Mouse (Mus musculus): ENCODE measurements around the gene Tspan18. TPM values are rescaled to one million over a fixed set of nuclear protein-coding genes. Genes with fewer than 3 reads are reported as not detected.

Tspan18 gene
- polyA plus RNA-seq, 2 experiments = 2.2 to 2.3 TPM

DNA sequence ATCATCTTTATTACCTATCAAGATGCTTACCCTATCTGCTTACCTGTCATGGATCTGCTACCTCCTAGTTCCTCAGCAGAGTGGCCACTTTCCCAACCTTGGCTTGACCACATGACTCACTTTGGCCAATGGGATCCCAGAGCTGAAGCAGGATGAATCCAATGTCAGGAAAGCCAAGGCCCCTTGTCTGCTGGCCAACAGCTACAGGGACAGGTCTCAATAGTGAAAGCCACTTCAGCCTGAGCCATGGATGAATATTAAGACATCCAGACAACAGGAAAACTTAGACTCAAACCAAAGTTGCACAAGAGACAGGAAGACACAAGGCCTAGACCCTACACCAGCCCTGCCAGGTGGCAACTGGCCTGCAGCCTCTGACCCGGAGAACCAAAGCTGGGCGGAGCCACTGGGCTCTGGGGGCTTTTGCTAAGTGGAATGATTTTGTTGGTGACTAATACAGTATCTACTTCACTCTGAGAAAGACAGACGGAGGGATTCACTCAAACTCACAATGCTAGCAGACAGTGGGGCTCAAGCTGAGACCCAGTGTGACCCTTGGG is 65.5 kb downstream of the Tspan18 start:
- Histone ChIP-seq H3K36me3 (replicated peaks; ENCODE audit: control insufficient read depth, insufficient read depth, low read depth) (no peaks in the 10 kb centered on the region), H3K4me1 (replicated peaks; ENCODE audit: control insufficient read depth in 2 of 2, insufficient read depth in 2 of 2, low read length in 1 of 2) (no peaks in the 10 kb centered on the region), H3K27ac (no peak overlapping the region), H3K9me3 (ENCODE audit: control insufficient read depth, low read length) (no peaks in the 10 kb centered on the region), H3K27me3 (ENCODE audit: control insufficient read depth, insufficient read depth, low read length) (no peaks in the 10 kb centered on the region), H3K4me3 (ENCODE audit: insufficient read depth in 1 of 2, low read depth in 2 of 2, low read length in 2 of 2) (no peak overlapping the region), H3K9ac (replicated peaks) (no peak overlapping the region), H3K4me2 (ENCODE audit: low read depth) (no peak overlapping the region)
- DNase-seq (ENCODE audit: low read depth in 3 of 3, low spot score in 3 of 3) (no peak), ATAC-seq (ENCODE audit: insufficient read depth) (no peak)
- no peak for TF ChIP-seq EP300 (IDR thresholded peaks at IDR 0.05; ENCODE audit: low read depth)
- no peak for TF ChIP-seq CTCF (IDR thresholded peaks at IDR 0.05; ENCODE audit: low read depth)
- WGBS (ENCODE audit: insufficient replicate concordance) = 44% methylated on average over 3 of the region's 3 CpGs

DNA sequence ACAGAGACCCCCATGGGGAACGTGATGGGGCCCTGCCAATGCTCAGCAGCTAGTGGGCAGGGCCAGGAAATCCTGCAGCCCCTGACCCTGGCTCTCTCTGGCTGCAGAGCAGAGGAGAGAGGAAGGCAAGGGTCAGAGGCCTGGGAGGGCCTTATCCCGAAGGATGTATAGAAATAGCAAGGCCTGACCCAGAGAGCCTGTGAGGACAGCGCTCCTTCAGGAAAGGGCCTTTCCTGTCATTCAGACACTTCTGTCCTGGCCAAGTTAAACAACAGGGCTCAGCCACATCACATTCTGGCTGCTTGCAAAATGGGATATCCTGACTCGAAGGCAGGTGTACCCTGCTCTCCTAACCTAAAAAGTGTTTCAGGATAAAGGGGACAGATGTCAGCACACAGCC is 66.5 kb downstream of the Tspan18 start:
- no peak overlapping the region for H3K4me3 ChIP-seq (ENCODE audit: insufficient read depth in 1 of 2, low read depth in 2 of 2, low read length in 2 of 2)
- H3K27ac ChIP-seq = no peak overlapping the region
- no peaks in the 10 kb centered on the region for H3K4me1 ChIP-seq (replicated peaks; ENCODE audit: control insufficient read depth in 2 of 2, insufficient read depth in 2 of 2, low read length in 1 of 2)
- DNase-seq (ENCODE audit: low read depth in 3 of 3, low spot score in 3 of 3) (no peak), ATAC-seq (ENCODE audit: insufficient read depth) (no peak)
- no peaks in the 10 kb centered on the region for H3K36me3 ChIP-seq (replicated peaks; ENCODE audit: control insufficient read depth, insufficient read depth, low read depth)
- H3K27me3 ChIP-seq (ENCODE audit: control insufficient read depth, insufficient read depth, low read length) = no peaks in the 10 kb centered on the region
- TF ChIP-seq CTCF (IDR thresholded peaks at IDR 0.05; ENCODE audit: low read depth) (no peak), EP300 (IDR thresholded peaks at IDR 0.05; ENCODE audit: low read depth) (no peak)
- H3K9ac ChIP-seq (replicated peaks) = no peak overlapping the region
- H3K4me2 ChIP-seq (ENCODE audit: low read depth) = no peak overlapping the region
- 29% methylated on average over 4 of the region's 4 CpGs for WGBS (ENCODE audit: insufficient replicate concordance)
- H3K9me3 ChIP-seq (ENCODE audit: control insufficient read depth, low read length) = no peaks in the 10 kb centered on the region

DNA sequence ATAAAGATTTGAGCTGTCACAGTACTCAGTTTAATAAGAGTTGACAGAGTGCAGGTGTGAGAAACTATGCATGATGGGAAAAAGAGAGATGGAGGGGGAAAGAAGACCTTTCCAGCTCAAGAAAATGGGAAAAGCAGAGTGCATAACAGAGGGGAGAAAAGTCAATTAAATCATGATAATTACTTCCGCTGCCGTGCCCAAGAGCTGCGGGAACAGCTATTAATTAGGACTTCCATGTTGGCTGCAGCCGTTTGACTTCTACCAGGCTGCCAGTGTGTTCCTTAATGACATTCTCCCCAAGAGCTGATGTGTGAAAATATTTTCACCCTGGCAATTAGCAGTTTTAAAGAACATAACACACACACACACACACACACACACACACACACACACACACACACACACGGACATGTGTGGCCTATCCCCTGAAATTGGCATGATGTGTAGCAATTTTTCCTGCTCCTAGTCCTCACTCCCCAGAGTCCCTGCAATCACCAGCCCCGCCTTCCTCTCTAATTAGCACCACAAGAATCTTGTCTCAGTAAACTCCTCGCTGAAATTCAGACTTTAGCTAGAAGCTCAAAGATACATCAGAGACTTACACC is 67.6 kb downstream of the Tspan18 start:
- no peak overlapping the region for H3K9ac ChIP-seq (replicated peaks)
- no peak overlapping the region for H3K4me3 ChIP-seq (ENCODE audit: insufficient read depth in 1 of 2, low read depth in 2 of 2, low read length in 2 of 2)
- no peak overlapping the region for H3K27ac ChIP-seq
- 61% methylated on average over 7 of the region's 7 CpGs for WGBS (ENCODE audit: insufficient replicate concordance)
- no peaks in the 10 kb centered on the region for H3K27me3 ChIP-seq (ENCODE audit: control insufficient read depth, insufficient read depth, low read length)
- no peak overlapping the region for H3K4me2 ChIP-seq (ENCODE audit: low read depth)
- no peak for DNase-seq (ENCODE audit: low read depth in 3 of 3, low spot score in 3 of 3)
- no peak for ATAC-seq (ENCODE audit: insufficient read depth)
- no peak for TF ChIP-seq EP300 (IDR thresholded peaks at IDR 0.05; ENCODE audit: low read depth)
- no peak for TF ChIP-seq CTCF (IDR thresholded peaks at IDR 0.05; ENCODE audit: low read depth)
- no peaks in the 10 kb centered on the region for H3K9me3 ChIP-seq (ENCODE audit: control insufficient read depth, low read length)
- H3K4me1 ChIP-seq (replicated peaks; ENCODE audit: control insufficient read depth in 2 of 2, insufficient read depth in 2 of 2, low read length in 1 of 2) = peaks cover 0 to 11% of the 10 kb centered on the region in 2 experiments; a peak in 2 of 4 replicates
- no peaks in the 10 kb centered on the region for H3K36me3 ChIP-seq (replicated peaks; ENCODE audit: control insufficient read depth, insufficient read depth, low read depth)

DNA sequence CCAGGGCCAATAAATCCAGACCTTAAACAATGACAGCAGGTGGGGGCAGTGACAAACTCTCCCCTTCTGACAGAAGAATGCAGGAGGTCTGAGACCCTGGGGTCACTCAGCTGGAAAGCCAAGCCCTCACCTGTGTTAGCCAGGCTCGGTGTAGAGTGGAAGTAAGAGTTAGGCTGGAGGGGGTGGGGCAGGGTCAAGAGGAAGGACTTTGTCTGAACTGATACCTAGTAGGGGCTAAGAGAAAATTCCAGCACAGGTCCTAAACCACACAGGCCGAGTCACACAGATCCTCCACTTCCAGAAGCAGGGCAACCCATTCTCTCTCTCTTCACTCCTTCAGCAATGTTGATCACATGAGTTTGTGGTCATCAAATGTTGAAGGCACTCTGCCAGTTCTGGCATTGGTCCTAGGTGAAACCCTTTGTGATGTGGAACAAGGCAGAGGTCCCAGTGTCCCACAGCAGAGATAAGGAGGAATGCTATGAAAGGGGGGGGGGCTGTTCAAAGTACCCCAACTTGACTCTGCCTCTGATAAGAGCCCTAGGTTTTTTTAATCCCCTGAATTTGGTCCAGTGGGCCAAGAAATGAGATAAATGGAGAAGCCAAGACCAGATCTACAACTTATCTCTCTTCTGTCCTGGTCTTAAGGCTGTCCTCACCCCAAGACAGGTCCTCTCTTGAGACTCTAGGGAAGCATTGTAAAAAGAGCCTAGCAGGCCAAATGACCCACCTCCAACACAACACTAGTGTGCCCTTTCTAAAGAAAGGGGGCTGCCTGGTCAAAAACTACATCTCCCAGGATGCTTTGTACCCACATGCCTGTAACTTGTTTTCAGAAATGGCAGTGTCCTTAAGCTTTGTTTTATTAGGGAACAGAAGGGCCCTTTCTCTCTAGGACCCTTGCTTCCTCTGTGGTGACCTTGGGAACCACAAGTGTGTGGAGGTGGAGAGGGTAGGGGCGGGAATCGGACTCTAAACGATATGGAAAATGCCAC is 71.7 kb downstream of the Tspan18 start:
- WGBS (ENCODE audit: insufficient replicate concordance) = 41% methylated on average over 5 of the region's 5 CpGs
- H3K9me3 ChIP-seq (ENCODE audit: control insufficient read depth, low read length) = no peaks in the 10 kb centered on the region

More for the DNA sequence above, 71.7 kb downstream of the Tspan18 start:
- Histone ChIP-seq H3K27ac (no peak overlapping the region), H3K4me1 (replicated peaks; ENCODE audit: control insufficient read depth in 2 of 2, insufficient read depth in 2 of 2, low read length in 1 of 2) (peaks cover 0 to 15% of the 10 kb centered on the region in 2 experiments; a peak in 2 of 4 replicates), H3K4me3 (ENCODE audit: insufficient read depth in 1 of 2, low read depth in 2 of 2, low read length in 2 of 2) (no peak overlapping the region), H3K4me2 (ENCODE audit: low read depth) (no peak overlapping the region), H3K27me3 (ENCODE audit: control insufficient read depth, insufficient read depth, low read length) (no peaks in the 10 kb centered on the region), H3K9ac (replicated peaks) (no peak overlapping the region), H3K36me3 (replicated peaks; ENCODE audit: control insufficient read depth, insufficient read depth, low read depth) (no peaks in the 10 kb centered on the region)
- no peak for DNase-seq (ENCODE audit: low read depth in 3 of 3, low spot score in 3 of 3)
- TF ChIP-seq EP300 (IDR thresholded peaks at IDR 0.05; ENCODE audit: low read depth) = no peak
- TF ChIP-seq CTCF (IDR thresholded peaks at IDR 0.05; ENCODE audit: low read depth) = no peak
- peak; percentile 33; the same call in 1 of the 2 replicates for ATAC-seq (ENCODE audit: insufficient read depth)

Data from liver, embryonic 14.5 days (tissue).